Mouse (Mus musculus): Measurements from ENCODE around the gene Gm13040. TPM values are rescaled to one million over a fixed set of nuclear protein-coding genes. Genes with fewer than 3 reads are reported as not detected.
"Not testable (repeated sequence)": the region's sequence is repeated elsewhere in the genome, so short reads cannot be mapped to it uniquely, and the experiment has no call there.

Gm13040 gene
- not detected in 3 replicates for total RNA-seq (2017)

DNA sequence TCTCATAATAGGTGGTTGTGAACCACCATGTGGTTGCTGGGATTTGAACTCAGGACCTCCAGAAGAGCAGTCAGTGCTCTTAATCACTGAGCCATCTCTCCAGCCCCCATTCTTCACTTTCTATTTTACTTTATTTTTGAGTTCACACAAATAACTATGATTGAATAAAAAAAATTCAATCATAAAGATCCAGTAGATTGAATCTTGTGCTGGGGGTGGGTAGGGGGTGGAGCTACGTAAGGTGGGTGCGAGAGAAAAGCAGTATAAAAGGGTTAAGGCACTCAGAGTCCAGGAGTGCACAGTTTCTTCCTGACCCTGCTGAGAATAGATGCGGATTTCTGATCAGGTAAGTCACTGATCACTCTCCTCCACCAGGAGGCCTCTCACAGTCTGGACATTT is at the start of gene Gm13040:
Gene Gm13040 (plus strand): TSS at position 301 of the 400 bp plus-strand sequence.
- ATAC-seq (replicated peaks; ENCODE audit: insufficient number of reproducible peaks, low FRiP score, low TSS enrichment, poor library complexity, severe bottlenecking), result not testable (repeated sequence)

DNA sequence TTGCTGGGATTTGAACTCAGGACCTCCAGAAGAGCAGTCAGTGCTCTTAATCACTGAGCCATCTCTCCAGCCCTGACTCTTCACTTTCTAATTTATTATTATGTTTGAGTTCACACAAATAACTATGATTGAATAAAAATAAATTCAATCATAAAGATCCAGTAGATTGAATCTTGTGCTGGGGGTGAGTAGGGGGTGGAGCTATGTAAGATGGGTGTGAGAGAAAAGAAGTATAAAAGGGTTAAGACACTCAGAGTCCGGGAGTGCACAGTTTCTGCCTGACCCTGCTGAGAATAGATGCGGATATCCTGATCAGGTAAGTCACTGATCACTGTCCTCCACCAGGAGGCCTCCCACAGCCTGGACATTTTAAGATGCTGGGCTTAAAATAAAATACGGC is 24.7 kb upstream of the Gm13040 start, which contains the start of gene Gm13043:
Gene Gm13043 (plus strand): TSS at position 301 of the 400 bp plus-strand sequence.
- ATAC-seq (replicated peaks; ENCODE audit: insufficient number of reproducible peaks, low FRiP score, low TSS enrichment, poor library complexity, severe bottlenecking), result no peak

DNA sequence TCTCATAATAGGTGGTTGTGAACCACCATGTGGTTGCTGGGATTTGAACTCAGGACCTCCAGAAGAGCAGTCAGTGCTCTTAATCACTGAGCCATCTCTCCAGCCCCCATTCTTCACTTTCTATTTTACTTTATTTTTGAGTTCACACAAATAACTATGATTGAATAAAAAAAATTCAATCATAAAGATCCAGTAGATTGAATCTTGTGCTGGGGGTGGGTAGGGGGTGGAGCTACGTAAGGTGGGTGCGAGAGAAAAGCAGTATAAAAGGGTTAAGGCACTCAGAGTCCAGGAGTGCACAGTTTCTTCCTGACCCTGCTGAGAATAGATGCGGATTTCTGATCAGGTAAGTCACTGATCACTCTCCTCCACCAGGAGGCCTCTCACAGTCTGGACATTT is 15.6 kb downstream of the Gm13040 start, which contains the start of the genes BC080695 and Gm13057:
Gene BC080695 (plus strand): TSS at position 301 of the 400 bp plus-strand sequence.
Gene Gm13057 (plus strand): TSS at position 310 of the 400 bp plus-strand sequence.
- not testable (repeated sequence) for ATAC-seq (replicated peaks; ENCODE audit: insufficient number of reproducible peaks, low FRiP score, low TSS enrichment, poor library complexity, severe bottlenecking)

Other genes with a start within 250 kb of the Gm13040 start
- gene Pdpn, start 236.4 kb upstream of the Gm13040 start, total RNA-seq (2017), result not detected in 3 replicates
- gene Lrrc38, start 186.2 kb upstream of the Gm13040 start, total RNA-seq (2017), result not detected in 3 replicates
- gene Pramel1, start 141.5 kb upstream of the Gm13040 start, total RNA-seq (2017), result not detected in 3 replicates
- gene Pramef8, start 123.5 kb upstream of the Gm13040 start, total RNA-seq (2017), result 28.4 to 41.2 TPM (median 40.7 TPM) in 3 replicates
- gene Oog4, start 85.6 kb upstream of the Gm13040 start, total RNA-seq (2017), result not detected in 3 replicates
- gene Gm13043, start 24.6 kb upstream of the Gm13040 start, total RNA-seq (2017), result not detected in 3 replicates
- not detected in 3 replicates for gene BC080695, start 15.7 kb downstream of the Gm13040 start, total RNA-seq (2017)
- not detected in 3 replicates for gene Gm13057, start 15.8 kb downstream of the Gm13040 start, total RNA-seq (2017)
- not detected in 3 replicates for gene Gm13083, start 79.0 kb downstream of the Gm13040 start, total RNA-seq (2017)
- not detected in 3 replicates for gene Gm13088, start 121.3 kb downstream of the Gm13040 start, total RNA-seq (2017)
- not detected in 3 replicates for gene Gm13089, start 166.8 kb downstream of the Gm13040 start, total RNA-seq (2017)
- not detected in 3 replicates for gene Gm13078, start 183.5 kb downstream of the Gm13040 start, total RNA-seq (2017)

All from monocyte, adult 5-6 weeks (primary cell).